Mouse (Mus musculus) cerebral cortex, adult 2 months (tissue): Measurements from ENCODE around the gene Fam131c.

Experiments
- WGBS: fragments of 180-500 bp; shearing (Covaris S2); methylation state at CpG from one replicate; pipeline ENCODE4 v1.1.7; 2018; 5-methylcytosine and 5-hydroxymethylcytosine counted together

The Fam131c gene

DNA sequence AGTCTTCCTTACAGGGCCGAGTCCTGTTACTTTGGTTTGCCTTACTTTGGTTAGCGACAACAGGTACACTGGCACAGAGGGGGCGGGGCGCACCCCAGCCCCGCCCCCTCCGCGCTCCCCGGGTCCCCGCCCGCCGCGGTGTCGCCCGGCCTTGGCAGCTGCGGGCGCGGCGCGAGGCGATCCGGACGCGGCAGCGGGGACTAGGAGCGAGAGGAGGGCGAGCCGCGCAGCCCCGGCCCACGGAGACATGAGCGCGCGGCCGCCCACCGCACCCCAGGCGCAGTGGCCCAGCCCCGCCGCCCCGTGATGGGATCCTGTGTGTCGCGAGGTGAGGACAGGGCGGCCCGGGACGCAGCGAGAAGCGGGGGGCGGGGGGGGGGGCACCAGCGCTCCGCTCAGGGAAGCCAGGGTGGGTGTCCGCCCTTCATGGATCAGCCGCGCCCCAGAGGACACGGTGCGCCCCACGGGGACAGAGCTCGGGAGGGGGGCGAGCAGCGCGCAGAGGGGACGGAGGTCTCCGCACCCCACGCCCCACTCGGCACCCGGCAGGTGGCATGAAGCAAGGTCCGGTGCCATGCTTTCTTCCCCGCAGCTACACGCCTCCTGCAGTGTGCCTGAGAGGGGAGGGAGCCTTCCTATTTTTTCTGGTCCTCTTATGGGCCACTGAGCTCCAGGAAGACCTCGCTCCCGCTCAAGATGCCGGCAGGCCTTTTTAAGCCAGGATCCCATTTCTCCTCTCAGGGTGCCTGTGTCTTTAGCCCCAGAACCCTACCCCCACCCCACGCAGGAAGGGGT is at the start of gene Fam131c:
Gene Fam131c, plus strand, starts transcription at position 224 of the 795 bp plus-strand sequence.
- 2% methylated on average over 47 of the region's 71 CpGs for WGBS

DNA sequence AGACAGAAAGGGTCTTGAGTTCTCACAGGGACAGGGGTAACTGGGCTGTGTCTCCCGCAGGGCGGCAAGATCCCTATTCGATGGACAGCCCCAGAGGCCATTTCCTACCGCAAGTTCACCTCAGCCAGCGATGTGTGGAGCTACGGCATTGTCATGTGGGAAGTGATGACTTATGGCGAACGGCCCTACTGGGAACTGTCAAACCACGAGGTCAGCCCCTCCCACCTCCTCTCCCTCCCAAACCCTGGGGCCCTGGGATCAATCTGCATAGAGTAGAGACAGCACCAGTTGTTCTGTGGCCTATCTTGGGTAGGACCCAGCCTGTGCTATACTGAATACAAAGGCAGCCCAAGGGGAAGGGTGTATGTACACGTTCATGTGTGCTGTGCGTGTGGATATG is 45.5 kb upstream of the Fam131c start:
- WGBS = 93% methylated on average over 11 of the region's 11 CpGs

DNA sequence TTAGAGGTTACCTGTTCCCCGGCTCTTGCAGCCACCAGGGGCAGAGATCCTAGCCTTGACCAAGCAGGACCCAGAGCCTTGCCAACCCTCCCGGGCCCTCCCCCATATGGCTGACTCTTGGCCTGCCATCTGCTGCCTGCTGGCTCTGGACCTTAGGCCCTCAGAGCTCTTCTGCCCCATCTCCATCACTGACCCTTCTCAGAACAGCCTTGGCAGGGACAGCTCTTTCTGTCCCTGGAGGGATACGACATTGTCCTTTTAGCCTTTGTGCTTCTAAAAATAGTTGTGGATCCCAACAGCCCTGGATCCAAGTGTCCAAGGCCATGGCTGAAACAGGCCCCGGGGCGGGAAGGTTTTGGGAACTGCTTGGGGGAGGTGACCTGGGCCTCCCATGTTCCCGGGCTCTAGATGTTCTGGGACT is 43.2 kb upstream of the Fam131c start:
- 80% methylated on average over 6 of the region's 6 CpGs for WGBS

DNA sequence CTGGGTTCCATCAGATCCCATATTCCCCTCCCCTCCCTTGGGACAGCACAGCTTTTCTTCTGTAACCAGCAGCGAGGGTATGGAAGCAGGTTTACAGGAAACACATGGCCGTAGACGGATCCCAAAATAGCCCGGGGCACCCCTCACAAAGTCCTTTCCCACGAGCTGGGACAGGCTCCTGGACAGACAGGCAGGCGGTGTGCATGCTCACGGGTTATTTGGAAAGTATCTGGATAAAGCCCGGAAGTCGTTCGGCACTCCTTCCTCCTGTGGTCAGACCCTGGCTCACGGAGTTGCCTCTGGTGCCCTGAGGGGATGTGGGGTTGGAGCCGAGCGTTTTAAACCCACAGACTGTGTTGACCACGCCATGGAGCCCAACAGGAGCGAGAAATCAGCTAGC is 42.4 kb upstream of the Fam131c start:
- WGBS = 71% methylated on average over 15 of the region's 15 CpGs

DNA sequence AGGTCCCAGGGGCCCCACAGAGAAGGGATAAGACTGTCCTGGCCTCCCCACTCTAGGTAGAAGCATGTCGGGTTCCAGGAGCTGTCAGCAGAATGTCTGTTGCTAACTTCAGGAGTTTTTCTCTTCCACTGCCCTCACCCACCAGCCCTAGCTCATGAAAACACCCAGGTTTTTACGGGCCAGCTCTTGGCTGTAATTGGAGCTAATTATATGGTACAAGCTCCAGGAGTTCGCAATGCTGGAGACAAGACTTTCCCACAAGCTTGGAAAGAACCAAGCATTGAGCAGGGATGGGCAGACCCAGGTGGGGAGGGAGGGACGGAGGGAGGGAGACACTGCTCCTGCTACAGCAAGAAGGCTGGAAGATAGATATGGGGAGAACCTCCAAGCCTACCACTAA is 40.9 kb upstream of the Fam131c start:
- WGBS = 84% methylated on average over 4 of the region's 4 CpGs

DNA sequence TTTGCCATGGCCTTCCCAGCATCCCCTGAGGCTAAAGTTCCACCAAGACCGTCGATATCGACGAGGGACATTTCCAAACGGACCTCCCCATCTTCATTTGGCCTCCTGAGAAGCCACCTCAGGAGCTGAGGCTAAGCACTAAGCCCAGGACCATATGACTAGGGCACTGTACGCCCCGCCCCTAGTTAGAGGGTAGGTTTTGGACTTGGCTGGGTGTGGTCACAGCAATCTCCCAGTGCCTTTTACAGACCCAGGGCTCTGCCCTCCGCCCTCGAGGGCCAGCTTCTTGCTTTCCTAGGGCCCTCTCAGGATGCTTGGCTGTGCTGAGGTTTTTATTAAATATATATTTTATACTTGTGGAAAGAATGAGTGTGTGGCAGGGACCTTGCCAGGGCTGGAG is 39.3 kb upstream of the Fam131c start:
- 84% methylated on average over 9 of the region's 9 CpGs for WGBS

DNA sequence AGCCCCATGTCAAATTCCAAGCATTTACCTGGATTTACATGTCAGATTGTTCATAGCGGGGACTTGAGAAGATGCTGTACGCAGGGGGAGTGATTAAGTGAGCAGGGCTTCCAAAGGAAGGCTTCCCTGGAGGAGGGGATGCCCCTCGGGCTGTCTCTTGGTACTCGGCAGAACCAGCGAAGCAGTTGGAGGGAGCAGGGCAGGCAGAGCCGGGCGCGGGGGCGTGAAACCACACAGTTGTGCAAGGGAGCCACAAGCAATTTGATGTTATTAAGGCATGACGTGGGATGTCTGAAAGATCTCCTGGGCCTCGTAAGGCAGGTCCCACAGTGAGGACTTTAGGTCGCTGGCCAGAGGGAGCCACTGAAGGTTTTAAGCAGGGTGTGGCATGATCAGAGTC is 38.1 kb upstream of the Fam131c start:
- WGBS = 81% methylated on average over 12 of the region's 12 CpGs

DNA sequence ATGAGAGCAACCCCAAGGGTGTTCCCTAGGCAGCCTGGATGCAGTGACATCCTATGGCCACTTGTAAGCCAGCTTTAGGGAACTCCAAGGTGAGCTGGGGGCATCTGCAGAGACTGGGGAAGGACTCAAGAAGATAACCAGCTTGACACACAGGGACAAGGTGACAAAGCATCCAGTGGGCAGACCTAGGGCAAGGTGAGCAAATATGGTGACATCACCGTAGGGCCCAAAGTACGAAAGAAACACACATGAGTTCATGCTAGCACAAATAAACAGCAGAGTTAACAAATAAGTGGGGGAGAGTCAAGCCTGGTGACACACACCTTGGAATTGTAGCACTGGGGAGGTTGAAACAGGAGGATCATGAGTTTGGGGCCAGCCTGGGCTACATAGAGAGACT is 36.6 kb upstream of the Fam131c start:
- WGBS = 99% methylated on average over 2 of the region's 2 CpGs

DNA sequence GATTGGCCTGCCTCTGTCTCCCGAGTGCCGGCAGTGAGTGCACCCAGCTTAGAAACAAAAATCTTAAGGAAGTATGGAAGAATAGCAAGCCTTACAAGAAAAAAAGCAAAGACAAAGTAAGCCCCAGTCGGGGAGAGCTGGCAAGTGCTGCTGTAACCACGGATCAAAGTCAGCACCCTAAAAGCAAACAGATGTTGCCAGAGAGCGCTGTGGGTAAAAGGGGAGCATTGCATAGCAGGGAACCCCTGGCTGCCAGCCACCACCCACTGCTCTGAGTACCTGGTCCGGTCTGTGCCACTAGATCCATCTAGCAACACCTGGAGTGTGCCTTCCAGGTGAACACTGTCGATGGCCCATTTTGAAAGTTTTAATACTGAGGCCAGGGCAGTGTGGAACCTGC is 35.8 kb upstream of the Fam131c start:
- 79% methylated on average over 7 of the region's 7 CpGs for WGBS

DNA sequence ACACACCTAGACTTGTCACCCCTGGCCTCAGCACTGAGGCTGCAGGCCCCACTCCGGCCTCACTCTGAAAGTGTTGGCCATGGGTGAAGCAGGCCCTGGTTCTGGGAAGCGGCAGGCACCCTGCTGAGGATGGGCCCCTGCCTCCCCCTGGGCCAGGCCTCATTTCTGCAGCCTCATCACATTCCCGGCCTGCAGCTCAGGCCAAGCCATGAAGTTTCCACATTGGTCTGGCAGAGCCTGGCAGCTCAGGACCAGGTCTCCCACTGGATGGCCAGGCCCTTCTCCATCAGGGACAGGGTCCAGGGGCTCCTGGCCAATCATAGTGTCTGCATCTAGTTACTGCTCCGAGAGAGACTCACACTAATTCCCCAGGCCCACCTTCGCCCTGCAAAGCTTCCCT is 33.3 kb upstream of the Fam131c start:
- WGBS = 80% methylated on average over 5 of the region's 5 CpGs

DNA sequence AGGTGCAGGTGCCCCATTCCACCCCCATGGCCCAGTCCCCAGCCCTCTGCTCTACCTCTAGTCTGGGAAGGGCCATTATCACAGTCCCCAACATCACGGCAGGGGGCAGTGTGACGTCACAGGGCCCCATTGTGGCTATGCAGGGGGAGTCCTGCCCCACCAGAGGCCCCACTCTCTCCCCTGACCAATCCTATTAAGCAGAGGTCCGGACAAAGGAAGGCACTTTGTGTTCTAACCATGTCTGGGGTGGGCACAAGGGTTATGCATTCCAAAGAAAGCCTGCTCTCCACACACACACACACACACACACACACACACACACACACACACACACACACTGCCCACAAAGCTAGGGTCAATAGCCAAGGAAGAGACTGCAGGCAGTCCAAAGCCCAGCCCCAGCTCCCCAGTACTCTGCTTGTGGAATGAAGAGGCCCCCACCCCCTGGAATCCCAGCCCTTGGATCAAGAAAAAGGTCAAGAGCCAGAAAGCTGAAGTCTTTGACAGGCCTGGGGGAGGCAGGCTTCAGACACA is 32.7 kb upstream of the Fam131c start:
- 52% methylated on average over 3 of the region's 3 CpGs for WGBS

DNA sequence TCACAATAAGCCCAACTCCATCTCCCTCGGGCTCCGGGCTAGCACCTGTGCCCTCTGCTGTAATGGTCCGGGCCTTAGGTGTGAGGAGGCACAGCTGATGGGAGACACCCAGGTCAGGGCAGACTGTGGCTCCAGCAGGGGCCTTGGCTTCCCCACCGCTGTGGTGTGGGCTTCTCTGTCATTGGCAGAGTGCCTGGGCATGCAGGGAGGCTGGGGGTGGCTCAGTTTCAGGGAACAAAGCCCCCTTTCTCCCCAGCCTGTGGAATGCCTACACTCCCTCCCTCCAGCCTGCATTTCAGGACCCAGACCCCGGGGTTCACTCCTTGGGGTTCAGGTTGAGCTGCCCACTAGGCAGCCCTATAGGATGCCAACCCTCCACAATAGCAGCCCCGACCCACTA is 31.8 kb upstream of the Fam131c start:
- 52% methylated on average over 6 of the region's 6 CpGs for WGBS

DNA sequence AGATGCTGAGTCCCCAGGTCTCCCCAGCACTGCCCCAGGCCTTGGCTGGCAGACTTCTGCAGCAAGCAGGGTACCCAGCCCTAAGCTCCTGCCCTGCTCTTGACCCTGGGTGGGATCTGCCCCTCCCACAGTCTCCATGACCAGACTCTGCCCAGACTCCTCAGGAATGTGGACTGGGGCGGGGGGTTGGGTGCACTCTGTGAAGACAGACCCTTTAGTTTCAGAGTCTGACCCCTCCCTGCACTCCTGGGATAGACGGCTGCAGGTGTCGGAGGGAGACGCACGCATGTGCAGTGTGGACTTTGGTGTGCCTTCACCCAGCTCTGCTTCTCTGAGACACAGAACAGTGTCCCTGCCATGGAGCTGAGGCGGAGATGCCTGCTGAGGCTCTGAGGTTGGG is 30.0 kb upstream of the Fam131c start:
- 81% methylated on average over 6 of the region's 6 CpGs for WGBS

DNA sequence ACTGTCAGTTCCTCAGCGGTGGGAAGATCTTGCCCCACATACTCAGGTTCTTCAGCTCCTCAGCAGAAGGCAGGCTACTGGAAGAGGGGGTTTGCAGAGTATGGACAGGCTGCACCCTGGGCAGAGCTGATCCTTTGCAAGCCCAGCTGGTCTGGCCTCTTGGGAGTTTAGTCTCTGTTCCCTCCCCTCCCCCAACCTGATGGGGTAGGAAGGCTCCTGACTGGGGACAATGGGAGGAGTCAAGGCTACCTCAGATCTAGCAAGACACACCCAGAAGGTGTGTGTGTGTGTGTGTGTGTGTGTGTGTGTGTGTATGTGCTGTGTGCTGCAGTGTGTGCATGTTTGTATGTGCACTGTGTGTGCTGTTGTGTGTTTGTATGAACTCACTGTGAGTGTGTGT is 29.2 kb upstream of the Fam131c start:
- WGBS = 50% methylated on average over 1 of the region's 1 CpGs

DNA sequence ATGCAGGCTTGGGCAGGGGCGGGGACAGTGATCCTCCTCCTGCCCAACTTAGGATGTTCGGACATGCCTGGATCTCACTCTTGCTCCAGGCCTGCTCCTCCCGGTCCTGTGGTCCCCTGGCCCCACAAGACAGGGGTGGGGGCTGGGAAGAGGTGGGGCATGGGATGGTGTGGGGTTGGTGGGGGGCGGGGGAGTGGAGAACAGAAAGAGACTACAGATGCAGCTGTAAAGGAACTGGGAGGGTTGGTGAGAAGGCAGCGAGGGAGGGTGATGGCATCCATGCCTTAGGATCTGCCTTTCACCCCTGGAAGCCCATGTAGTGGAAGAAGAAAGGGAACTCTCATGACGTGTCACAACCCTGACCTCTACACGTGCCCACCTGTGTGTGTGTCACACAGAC is 26.5 kb upstream of the Fam131c start:
- 81% methylated on average over 7 of the region's 7 CpGs for WGBS

DNA sequence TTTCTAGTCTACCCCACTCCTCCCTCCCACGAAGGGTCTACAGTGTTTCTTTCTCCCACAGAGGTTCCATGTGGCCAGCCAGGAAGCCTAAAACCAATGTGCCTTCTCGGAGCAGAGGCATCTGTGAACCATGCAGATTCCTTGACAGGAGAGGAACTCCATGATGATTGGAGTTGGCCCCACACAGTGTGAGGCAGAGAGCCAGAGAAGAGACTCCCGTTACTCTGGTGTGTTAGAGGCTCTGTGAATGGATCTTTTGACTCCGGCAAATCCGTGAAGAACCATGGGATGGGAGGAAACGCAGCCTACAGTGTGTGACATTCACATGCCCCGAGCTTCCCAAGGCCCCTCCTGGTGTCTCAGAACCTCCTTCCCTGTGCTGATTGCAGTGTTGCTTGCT is 24.5 kb upstream of the Fam131c start:
- WGBS = 64% methylated on average over 7 of the region's 7 CpGs

DNA sequence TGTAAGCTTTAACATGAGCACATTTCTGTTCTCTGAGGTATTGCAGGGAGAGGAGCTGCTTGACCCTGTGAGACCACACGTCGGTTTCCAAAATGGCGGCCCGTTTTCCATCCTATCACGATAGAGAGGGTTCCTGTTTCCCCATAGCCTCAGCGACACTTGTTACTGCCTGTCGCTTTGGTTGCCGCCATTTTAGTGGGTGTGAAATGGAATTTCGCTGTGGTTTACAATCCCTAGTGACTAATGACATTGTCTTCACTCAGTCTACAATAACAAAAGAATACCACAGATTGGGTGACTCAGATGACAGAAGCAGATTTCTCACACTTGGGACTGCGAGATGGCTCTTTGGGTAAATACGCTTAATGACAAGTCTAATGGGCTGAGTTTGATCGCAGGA is 22.8 kb upstream of the Fam131c start:
- WGBS = 93% methylated on average over 12 of the region's 12 CpGs

DNA sequence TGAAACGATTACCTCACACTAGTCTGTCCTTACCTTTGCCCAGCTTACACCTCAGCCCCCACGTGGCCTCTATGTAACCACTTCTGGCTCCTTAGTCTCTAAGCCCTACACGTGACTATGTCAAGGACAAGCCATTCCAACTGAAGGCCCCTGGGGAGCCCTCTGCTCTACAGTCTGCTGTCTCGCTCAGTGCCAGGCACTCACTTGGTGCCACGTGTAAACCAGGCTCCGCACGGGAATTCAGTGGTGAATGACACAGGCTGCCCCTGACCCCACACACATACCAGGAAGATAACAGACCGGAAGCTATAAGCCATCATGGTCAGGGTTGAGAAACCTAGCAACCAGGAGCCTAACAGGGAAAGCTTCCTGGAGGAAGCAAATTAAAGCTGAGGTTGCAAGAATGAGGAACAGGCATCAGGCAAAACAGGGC is 20.6 kb upstream of the Fam131c start:
- WGBS = 85% methylated on average over 8 of the region's 8 CpGs

DNA sequence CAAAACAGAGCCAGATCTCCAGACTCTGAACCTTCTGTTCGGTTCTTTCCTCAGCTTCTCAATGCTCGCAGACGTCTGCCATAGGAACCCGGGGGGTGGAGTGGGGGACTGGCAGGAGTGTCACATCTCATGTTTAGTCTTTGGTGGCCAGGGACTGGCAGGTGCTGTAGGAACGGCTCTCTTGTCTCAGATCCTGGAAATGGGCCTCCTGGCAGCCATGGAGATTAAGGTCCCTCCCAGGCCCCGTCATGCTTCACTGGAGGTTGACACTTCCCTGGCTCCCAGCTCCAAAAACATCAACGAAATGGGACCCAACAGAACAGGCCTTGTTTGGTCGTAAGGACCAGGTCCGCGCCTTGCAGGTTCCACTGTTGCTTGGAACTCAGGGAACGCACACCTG is 19.4 kb upstream of the Fam131c start:
- WGBS = 71% methylated on average over 11 of the region's 11 CpGs

DNA sequence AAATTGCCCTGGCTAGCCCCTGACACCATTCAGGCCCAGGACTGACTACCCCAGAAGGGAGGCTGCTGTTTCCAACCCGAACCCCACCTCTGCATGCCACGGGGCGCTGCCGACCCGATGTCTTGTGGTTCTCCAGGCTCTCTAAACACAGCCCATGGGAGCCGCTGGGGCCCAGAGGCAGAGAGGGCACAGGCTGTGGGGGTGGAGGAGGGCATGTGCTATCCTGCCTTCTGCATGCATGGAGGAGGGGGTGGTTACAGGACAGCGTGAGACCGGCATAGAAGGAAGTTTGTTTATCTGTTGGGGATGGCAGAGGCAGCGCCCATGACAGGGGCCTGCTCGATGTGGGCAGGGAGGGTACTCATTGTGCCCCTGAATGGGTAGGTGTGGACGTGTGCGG is 18.0 kb upstream of the Fam131c start:
- WGBS = 88% methylated on average over 12 of the region's 12 CpGs

DNA sequence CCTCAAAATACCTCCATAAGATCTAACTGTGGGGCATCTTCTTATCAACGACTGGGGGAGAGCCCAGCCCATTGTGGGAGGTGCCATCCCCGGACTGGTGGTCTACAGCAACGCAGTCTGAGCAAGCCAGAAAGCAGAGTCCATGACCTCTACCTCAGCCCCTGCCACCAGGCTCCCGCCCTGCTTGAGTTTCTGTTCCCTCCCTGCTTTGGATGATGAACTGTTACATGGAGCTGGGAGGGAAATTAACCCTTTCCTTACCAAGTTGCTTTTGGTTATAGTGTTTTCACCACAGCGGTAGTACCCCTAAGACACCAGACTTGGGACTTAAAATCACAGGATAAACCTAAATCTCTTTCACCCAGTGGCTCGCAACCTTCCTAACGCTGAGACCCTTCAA is 16.0 kb upstream of the Fam131c start:
- 77% methylated on average over 7 of the region's 7 CpGs for WGBS

DNA sequence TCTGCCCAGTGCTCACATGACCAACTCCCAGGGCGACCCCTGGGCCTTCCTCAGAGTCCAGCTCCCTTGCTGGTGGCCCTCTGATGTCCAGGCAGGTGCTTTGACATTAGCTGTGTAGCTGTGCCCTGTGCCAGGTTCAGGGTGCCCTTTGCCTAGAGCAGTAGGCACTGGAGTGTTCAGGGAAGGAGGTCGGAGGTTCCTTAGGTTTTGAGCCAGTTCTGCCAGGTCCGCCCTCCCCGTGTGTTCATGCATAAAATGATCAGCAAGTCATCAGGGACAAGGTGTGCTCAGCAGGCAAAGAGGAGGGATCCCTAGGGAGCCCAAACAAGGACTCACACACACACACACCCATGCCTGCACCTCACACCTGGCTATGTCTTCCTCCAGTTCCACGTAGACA is 15.0 kb upstream of the Fam131c start:
- WGBS = 95% methylated on average over 5 of the region's 5 CpGs

DNA sequence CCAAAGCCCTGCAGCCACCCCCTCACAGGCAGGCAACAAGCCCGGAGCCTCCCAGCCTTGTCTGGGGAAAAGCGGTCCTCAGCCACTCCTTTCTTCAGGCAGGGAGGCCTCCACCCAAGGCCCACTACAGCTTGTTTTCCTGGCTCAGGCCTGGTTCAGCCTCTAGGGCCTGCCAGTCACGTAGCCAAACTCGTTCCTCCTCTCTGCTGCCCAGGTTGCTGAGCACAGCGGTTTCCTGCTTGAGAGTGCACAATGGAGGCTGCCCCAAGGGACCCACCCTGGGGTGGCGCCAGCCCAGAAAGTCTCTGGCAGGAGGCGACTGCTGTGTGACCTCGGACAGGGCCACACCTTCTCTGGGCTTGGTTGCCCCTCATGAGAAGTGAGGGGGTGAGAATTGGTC is 14.2 kb upstream of the Fam131c start:
- 71% methylated on average over 8 of the region's 8 CpGs for WGBS

DNA sequence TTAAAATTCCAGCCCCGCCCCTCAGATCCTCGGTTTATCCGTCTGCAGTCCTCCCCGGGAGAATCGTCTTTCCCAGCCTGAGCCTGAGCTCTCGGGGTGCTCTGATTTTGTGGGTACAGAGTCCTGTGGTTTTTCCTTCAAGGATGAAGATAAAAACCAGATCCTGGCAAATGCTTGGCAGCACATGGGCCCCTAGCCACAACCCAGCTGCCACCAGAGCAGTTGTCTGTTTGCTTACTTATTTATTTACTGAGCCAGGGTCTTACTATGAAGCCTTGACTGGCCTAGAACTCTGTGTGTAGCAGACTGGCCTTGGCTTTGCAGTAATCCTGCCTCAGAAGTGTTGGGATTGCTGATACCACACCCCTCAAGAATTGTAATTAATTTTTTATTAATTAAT is 8.8 kb upstream of the Fam131c start:
- WGBS = 94% methylated on average over 6 of the region's 6 CpGs
